Mouse (Mus musculus) kidney, postnatal 0 days (tissue): ENCODE data around the gene Gal3st2c. TPM values are rescaled to one million over a fixed set of nuclear protein-coding genes. Genes with fewer than 3 reads are reported as not detected.

Source experiments
- ATAC-seq: fragments of 200-750 bp; cut with Nextera tagmentation; replicated peaks from 2 replicates; pipeline ENCODE4 v1.8.0; 2017; ENCODE audit warnings: low read depth, moderate number of reproducible peaks, moderate TSS enrichment, moderate library complexity; ENCODE audit not compliant: low FRiP score
- DNase-seq: peaks from one replicate; pipeline ENCODE4 v3.0.0-alpha.2; 2016; ENCODE audit warnings: low spot score
- H3K27ac ChIP-seq: fragments of 300-500 bp; sonication (generic); 2 replicates; pipeline ENCODE4 v1.5.1; 2014; ENCODE audit warnings: mild to moderate bottlenecking
- H3K27me3 ChIP-seq: fragments of 300-500 bp; sonication (generic); 2 replicates; pipeline ENCODE4 v1.6.1; 2014; ENCODE audit warnings: low read length, mixed read lengths; ENCODE audit not compliant: insufficient read depth
- H3K36me3 ChIP-seq: fragments of 300-500 bp; sonication (generic); 2 replicates; pipeline ENCODE4 v1.6.1; 2014; ENCODE audit warnings: low read length, mixed read lengths; ENCODE audit not compliant: insufficient read depth
- H3K4me1 ChIP-seq: fragments of 300-500 bp; sonication (generic); replicated peaks from 2 replicates; pipeline ENCODE4 v1.6.1; 2014; ENCODE audit warnings: antibody characterized with exemption, low read length, mixed read lengths; ENCODE audit not compliant: insufficient read depth
- H3K4me2 ChIP-seq: fragments of 300-500 bp; sonication (generic); 2 replicates; pipeline ENCODE4 v1.6.1; 2014; ENCODE audit warnings: mild to moderate bottlenecking, low read length, moderate library complexity, mixed read lengths
- H3K4me3 ChIP-seq: fragments of 300-500 bp; sonication (generic); replicated peaks from 2 replicates; pipeline ENCODE4 v1.5.1; 2014; ENCODE audit warnings: low read depth, low read length
- H3K9ac ChIP-seq: fragments of 300-500 bp; sonication (generic); 2 replicates; pipeline ENCODE4 v1.6.1; 2014; ENCODE audit warnings: low read depth, low read length
- H3K9me3 ChIP-seq: fragments of 300-500 bp; sonication (generic); replicated peaks from 2 replicates; pipeline ENCODE4 v1.6.1; 2016; ENCODE audit warnings: low read length, inconsistent platforms, mixed read lengths
- CTCF ChIP-seq: IDR thresholded peaks from 2 replicates; pipeline ENCODE4 v1.5.1; 2016; ENCODE audit warnings: antibody characterized with exemption, low read depth, mild to moderate bottlenecking, moderate library complexity
- WGBS: fragments of 180-500 bp; shearing (Covaris S2); extraction: QIAGEN DNeasy Blood & Tissue Kit; methylation state at CpG from one replicate; pipeline ENCODE4 v1.1.7; 2014; 5-methylcytosine and 5-hydroxymethylcytosine counted together
- polyA plus RNA-seq: library from polyadenylated mRNA; unstranded; fragments of >200 nt; fragmentation: Nextera tagmentation; extraction: Ambion mirVana; gene quantifications from 2 replicates; pipeline ENCODE4 v1.2.1, GENCODE M21; 2015

Gal3st2c gene
- polyA plus RNA-seq, 1 experiment from 2014 or later, result not detected

GRCm38 (mm10) chr1:94040391-94040790 is 50.1 kb downstream of the Gal3st2c start:
- no peak for TF ChIP-seq CTCF
- H3K4me2 ChIP-seq, result no peak overlapping the region
- no peaks in the 10 kb centered on the region for H3K27me3 ChIP-seq
- H3K27ac ChIP-seq, result no peak overlapping the region
- H3K4me3 ChIP-seq, result no peak overlapping the region
- DNase-seq (no peak), ATAC-seq (no peak)
- 86% methylated on average over 2 of the region's 2 CpGs for WGBS
- H3K9ac ChIP-seq, result no peak overlapping the region
- no peaks in the 10 kb centered on the region for H3K4me1 ChIP-seq
- no peaks in the 10 kb centered on the region for H3K36me3 ChIP-seq
- no peaks in the 10 kb centered on the region for H3K9me3 ChIP-seq

- Histone ChIP-seq H3K4me2 (no peak overlapping the region), H3K36me3 (no peaks in the 10 kb centered on the region), H3K4me3 (no peak overlapping the region), H3K27ac (no peak overlapping the region), H3K4me1 (no peaks in the 10 kb centered on the region), H3K27me3 (no peaks in the 10 kb centered on the region), H3K9ac (no peak overlapping the region), H3K9me3 (no peaks in the 10 kb centered on the region)
- no peak for DNase-seq
- 40% methylated on average over 3 of the region's 3 CpGs for WGBS
- TF ChIP-seq CTCF, result no peak
- ATAC-seq, result no peak
Observed at GRCm38 (mm10) chr1:94045559-94045958, 55.2 kb downstream of the Gal3st2c start.

- H3K4me2 ChIP-seq, result no peak overlapping the region
- TF ChIP-seq CTCF, result no peak
- no peaks in the 10 kb centered on the region for H3K9me3 ChIP-seq
- no peak overlapping the region for H3K4me3 ChIP-seq
- no peaks in the 10 kb centered on the region for H3K4me1 ChIP-seq
- ATAC-seq (no peak), DNase-seq (no peak)
- 65% methylated on average over 4 of the region's 4 CpGs for WGBS
- no peaks in the 10 kb centered on the region for H3K27me3 ChIP-seq
- H3K27ac ChIP-seq, result no peak overlapping the region
- no peak overlapping the region for H3K9ac ChIP-seq
- H3K36me3 ChIP-seq, result no peaks in the 10 kb centered on the region
Observed at GRCm38 (mm10) chr1:94046544-94046943, 56.2 kb downstream of the Gal3st2c start.

GRCm38 (mm10) chr1:94051104-94051503 is 60.8 kb downstream of the Gal3st2c start:
- H3K9ac ChIP-seq, result no peak overlapping the region
- TF ChIP-seq CTCF, result no peak

GRCm38 (mm10) chr1:94052373-94052772 is 62.1 kb downstream of the Gal3st2c start, which contains the start of gene Pdcd1:
TSS of gene Pdcd1 (minus strand) at chr1:94052553.
- TF ChIP-seq CTCF, result no peak
- no peak for DNase-seq
- Histone ChIP-seq H3K27me3 (no peaks in the 10 kb centered on the region), H3K27ac (no peak within 1 kb of the TSS), H3K9me3 (no peaks in the 10 kb centered on the region), H3K4me2 (no peak within 1 kb of the TSS), H3K36me3 (no peaks in the 10 kb centered on the region), H3K9ac (no peak within 1 kb of the TSS), H3K4me3 (no peak within 1 kb of the TSS), H3K4me1 (no peaks in the 10 kb centered on the region)
- ATAC-seq, result no peak
- 53% methylated on average over 6 of the region's 6 CpGs for WGBS

More at GRCm38 (mm10) chr1:94051104-94051503, 60.8 kb downstream of the Gal3st2c start:
- H3K9me3 ChIP-seq, result no peaks in the 10 kb centered on the region
- no peak overlapping the region for H3K4me3 ChIP-seq
- no peaks in the 10 kb centered on the region for H3K36me3 ChIP-seq
- 83% methylated on average over 5 of the region's 5 CpGs for whole genome bisulfite sequencing
- no peak for DNase-seq
- H3K4me2 ChIP-seq, result no peak overlapping the region
- ATAC-seq, result no peak
- H3K27me3 ChIP-seq, result no peaks in the 10 kb centered on the region
- no peaks in the 10 kb centered on the region for H3K4me1 ChIP-seq
- no peak overlapping the region for H3K27ac ChIP-seq

- Histone ChIP-seq H3K36me3 (no peaks in the 10 kb centered on the region), H3K4me1 (no peaks in the 10 kb centered on the region), H3K4me3 (no peak overlapping the region), H3K27ac (no peak overlapping the region), H3K9me3 (no peaks in the 10 kb centered on the region), H3K4me2 (no peak overlapping the region), H3K27me3 (no peaks in the 10 kb centered on the region), H3K9ac (no peak overlapping the region)
- WGBS, result 73% methylated on average over 7 of the region's 7 CpGs
- no peak for ATAC-seq
- DNase-seq, result no peak
- TF ChIP-seq CTCF, result no peak
Observed at GRCm38 (mm10) chr1:94053530-94054216, 63.4 kb downstream of the Gal3st2c start.

GRCm38 (mm10) chr1:94054481-94054880 is 64.2 kb downstream of the Gal3st2c start:
- Histone ChIP-seq H3K27ac (no peak overlapping the region), H3K4me2 (no peak overlapping the region), H3K4me1 (no peaks in the 10 kb centered on the region), H3K9ac (no peak overlapping the region), H3K4me3 (no peak overlapping the region), H3K27me3 (no peaks in the 10 kb centered on the region), H3K36me3 (no peaks in the 10 kb centered on the region), H3K9me3 (no peaks in the 10 kb centered on the region)
- 63% methylated on average over 1 of the region's 1 CpGs for WGBS
- no peak for TF ChIP-seq CTCF
- no peak for DNase-seq
- ATAC-seq, result no peak
